Mouse (Mus musculus) cerebellum, adult 2 months (tissue): Measurements from ENCODE around the gene Frmd5.

Experiments
- CTCF ChIP-seq: fragments of 200-500 bp; IDR thresholded peaks from 2 replicates; pipeline ENCODE4 v1.5.1; 2011; ENCODE audit warnings: low read depth, mild to moderate bottlenecking, control low read depth, low read length, moderate library complexity, borderline replicate concordance; ENCODE audit not compliant: insufficient read depth
- POLR2A ChIP-seq: fragments of 200-500 bp; IDR thresholded peaks from 2 replicates; pipeline ENCODE4 v1.6.1; 2011; ENCODE audit warnings: low read length, control low read depth, borderline replicate concordance; ENCODE audit not compliant: insufficient read depth

GRCm38 (mm10) chr2:121707461-121707860 lies 99.4 kb downstream of the Frmd5 start:
- TF ChIP-seq CTCF, result no peak
- TF ChIP-seq POLR2A, result no peak
